Mouse (Mus musculus) midbrain, embryonic 14.5 days (tissue): ENCODE results near the gene Pde7b. TPM values are rescaled to one million over a fixed set of nuclear protein-coding genes. Genes with fewer than 3 reads are reported as not detected.

Experiments
- ATAC-seq: fragments of 200-750 bp; cut with Nextera tagmentation; 2 replicates; pipeline ENCODE4 v1.8.0; 2017; ENCODE audit warnings: moderate number of reproducible peaks, moderate library complexity; ENCODE audit not compliant: low FRiP score, low TSS enrichment
- DNase-seq: peaks from one replicate; pipeline ENCODE4 v3.0.0-alpha.2; 2015
- H3K27ac ChIP-seq: fragments of 300-500 bp; sonication (generic); replicated peaks from 2 replicates; pipeline ENCODE4 v1.5.1; 2014; ENCODE audit warnings: mild to moderate bottlenecking, low read depth, low read length, moderate library complexity
- H3K27me3 ChIP-seq: fragments of 300-500 bp; sonication (generic); 2 replicates; pipeline ENCODE4 v1.6.1; 2014; ENCODE audit warnings: low read length, control low read depth, mixed read lengths; ENCODE audit not compliant: control insufficient read depth, insufficient read depth
- H3K36me3 ChIP-seq: fragments of 300-500 bp; sonication (generic); 2 replicates; pipeline ENCODE4 v1.6.1; 2014; ENCODE audit warnings: low read length, control low read depth; ENCODE audit not compliant: control insufficient read depth, insufficient read depth
- H3K4me1 ChIP-seq: fragments of 300-500 bp; sonication (generic); 2 replicates; pipeline ENCODE4 v1.6.1; 2014; ENCODE audit warnings: mild to moderate bottlenecking, antibody characterized with exemption, low read length, control low read depth; ENCODE audit not compliant: control insufficient read depth, insufficient read depth
- H3K4me2 ChIP-seq: fragments of 300-500 bp; sonication (generic); 2 replicates; pipeline ENCODE4 v1.6.1; 2014; ENCODE audit warnings: mild to moderate bottlenecking, low read length, moderate library complexity
- H3K4me3 ChIP-seq: fragments of 300-500 bp; sonication (generic); replicated peaks from 2 replicates; pipeline ENCODE4 v1.5.1; 2014; ENCODE audit warnings: low read depth, low read length
- H3K9ac ChIP-seq: fragments of 300-500 bp; sonication (generic); replicated peaks from 2 replicates; pipeline ENCODE4 v1.6.1; 2014; ENCODE audit warnings: mild to moderate bottlenecking, low read length, moderate library complexity
- H3K9me3 ChIP-seq: fragments of 300-500 bp; sonication (generic); 2 replicates; pipeline ENCODE4 v1.6.1; 2016; ENCODE audit warnings: low read length, control low read depth, mixed read lengths; ENCODE audit not compliant: control insufficient read depth
- WGBS: fragments of 180-500 bp; shearing (Covaris S2); extraction: QIAGEN DNeasy Blood & Tissue Kit; methylation state at CpG from one replicate; pipeline ENCODE4 v1.1.7; 2014; 5-methylcytosine and 5-hydroxymethylcytosine counted together
- polyA plus RNA-seq: library from polyadenylated mRNA; unstranded; fragments of >200 nt; fragmentation: Nextera tagmentation; extraction: Ambion mirVana; gene quantifications from 2 replicates; pipeline ENCODE4 v1.2.1, GENCODE M21; 2014

Pde7b gene
- polyA plus RNA-seq, 1 experiment from 2014 or later = 2.0 TPM

- 46% methylated on average over 8 of the region's 8 CpGs for WGBS
- Histone ChIP-seq H3K4me2 (peak overlapping the region; percentile 56), H3K4me3 (peak overlapping the region; percentile 35; the same call in 1 of the 2 replicates), H3K9me3 (no peaks in the 10 kb centered on the region), H3K36me3 (no peaks in the 10 kb centered on the region), H3K9ac (no peak overlapping the region), H3K27ac (no peak overlapping the region), H3K27me3 (no peaks in the 10 kb centered on the region), H3K4me1 (peaks cover 14% of the 10 kb centered on the region; the same call in 1 of the 2 replicates)
- DNase-seq = no peak
- no peak for ATAC-seq
Measured at GRCm38 (mm10) chr10:20725384-20725983, 606 bp upstream of the Pde7b start.

GRCm38 (mm10) chr10:20724451-20724850 is 427 bp downstream of the Pde7b start:
- WGBS = 23% methylated on average over 10 of the region's 10 CpGs
- peak overlapping the region; percentile 17; the same call in 1 of the 2 replicates for H3K9ac ChIP-seq
- DNase-seq = peak; percentile 43
- no peaks in the 10 kb centered on the region for H3K27me3 ChIP-seq
- no peaks in the 10 kb centered on the region for H3K9me3 ChIP-seq
- 0 out of 2 replicates have a peak overlapping the region, but pooled peaks have one; percentile 39 for H3K27ac ChIP-seq
- no peaks in the 10 kb centered on the region for H3K36me3 ChIP-seq
- H3K4me2 ChIP-seq = peak overlapping the region; percentile 56
- peaks cover 14% of the 10 kb centered on the region; the same call in 1 of the 2 replicates for H3K4me1 ChIP-seq
- peak overlapping the region; percentile 35 for H3K4me3 ChIP-seq
- no peak for ATAC-seq

GRCm38 (mm10) chr10:20723962-20724361 is 916 bp downstream of the Pde7b start:
- Histone ChIP-seq H3K4me3 (peak overlapping the region; percentile 35), H3K9me3 (no peaks in the 10 kb centered on the region), H3K4me1 (peaks cover 14% of the 10 kb centered on the region; the same call in 1 of the 2 replicates), H3K27me3 (no peaks in the 10 kb centered on the region), H3K9ac (0 out of 2 replicates have a peak overlapping the region, but pooled peaks have one; percentile 17), H3K27ac (no peak overlapping the region), H3K4me2 (peak overlapping the region; percentile 56), H3K36me3 (no peaks in the 10 kb centered on the region)
- WGBS = 10% methylated on average over 3 of the region's 3 CpGs
- DNase-seq = peak; percentile 19
- ATAC-seq = no peak

- Histone ChIP-seq H3K4me1 (peaks cover 14% of the 10 kb centered on the region; the same call in 1 of the 2 replicates), H3K27ac (peak overlapping the region; percentile 55), H3K27me3 (no peaks in the 10 kb centered on the region), H3K9me3 (no peaks in the 10 kb centered on the region), H3K4me2 (peak overlapping the region; percentile 56), H3K9ac (0 out of 2 replicates have a peak overlapping the region, but pooled peaks have one; percentile 7), H3K4me3 (0 out of 2 replicates have a peak overlapping the region, but pooled peaks have one; percentile 16), H3K36me3 (no peaks in the 10 kb centered on the region)
- no peak for ATAC-seq
- 30% methylated on average over 3 of the region's 3 CpGs for WGBS
- DNase-seq = peak; percentile 55
Measured at GRCm38 (mm10) chr10:20723521-20723915, 1.4 kb downstream of the Pde7b start.

- peak; percentile 58 for DNase-seq
- Histone ChIP-seq H3K4me2 (peak overlapping the region; percentile 56), H3K9ac (0 out of 2 replicates have a peak overlapping the region, but pooled peaks have one; percentile 7), H3K4me1 (peaks cover 14% of the 10 kb centered on the region; the same call in 1 of the 2 replicates), H3K9me3 (no peaks in the 10 kb centered on the region), H3K36me3 (no peaks in the 10 kb centered on the region), H3K27ac (peak overlapping the region; percentile 55), H3K4me3 (0 out of 2 replicates have a peak overlapping the region, but pooled peaks have one; percentile 16), H3K27me3 (no peaks in the 10 kb centered on the region)
- WGBS = 30% methylated on average over 9 of the region's 9 CpGs
- ATAC-seq = peak; percentile 7; the same call in 1 of the 2 replicates
Measured at GRCm38 (mm10) chr10:20722651-20723520, 2.0 kb downstream of the Pde7b start.

GRCm38 (mm10) chr10:20719201-20719600 is 5.7 kb downstream of the Pde7b start:
- H3K9me3 ChIP-seq = no peaks in the 10 kb centered on the region
- no peaks in the 10 kb centered on the region for H3K36me3 ChIP-seq
- no peak overlapping the region for H3K9ac ChIP-seq
- no peak overlapping the region for H3K4me3 ChIP-seq
- no peaks in the 10 kb centered on the region for H3K27me3 ChIP-seq
- DNase-seq (no peak), ATAC-seq (no peak)
- peaks cover 12% of the 10 kb centered on the region; the same call in 1 of the 2 replicates for H3K4me1 ChIP-seq
- no peak overlapping the region for H3K27ac ChIP-seq
- H3K4me2 ChIP-seq = no peak overlapping the region
- 30% methylated on average over 2 of the region's 2 CpGs for whole genome bisulfite sequencing

DNA sequence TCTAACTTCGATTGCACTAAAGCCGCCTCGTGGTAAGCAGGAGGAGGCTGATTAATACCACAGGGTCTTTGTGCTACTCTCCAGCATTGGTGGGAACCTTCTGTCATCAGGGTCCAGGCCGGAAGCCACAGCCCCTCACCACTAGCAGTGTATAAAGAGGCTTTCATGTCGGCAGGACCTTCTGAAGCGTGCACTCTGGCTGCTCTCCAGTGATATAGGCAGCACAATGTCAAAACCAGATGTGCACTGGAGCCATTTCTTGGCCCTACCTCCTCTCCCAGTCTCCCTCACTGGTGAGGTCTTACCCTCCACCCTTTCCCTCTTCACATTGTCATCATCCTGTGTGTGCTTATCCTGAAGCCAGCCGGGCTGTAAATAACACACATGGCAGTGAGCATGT is 24.2 kb downstream of the Pde7b start:
- no peak for ATAC-seq
- no peaks in the 10 kb centered on the region for H3K27me3 ChIP-seq
- H3K4me1 ChIP-seq = no peaks in the 10 kb centered on the region
- no peaks in the 10 kb centered on the region for H3K9me3 ChIP-seq
- no peak overlapping the region for H3K4me2 ChIP-seq
- no peak overlapping the region for H3K27ac ChIP-seq
- no peak for DNase-seq
- H3K9ac ChIP-seq = no peak overlapping the region
- no peak overlapping the region for H3K4me3 ChIP-seq
- 64% methylated on average over 7 of the region's 7 CpGs for WGBS
- H3K36me3 ChIP-seq = no peaks in the 10 kb centered on the region

GRCm38 (mm10) chr10:20699874-20700273 is 25.0 kb downstream of the Pde7b start:
- no peak for DNase-seq
- WGBS = 92% methylated on average over 9 of the region's 9 CpGs
- H3K4me1 ChIP-seq = no peaks in the 10 kb centered on the region
- H3K9me3 ChIP-seq = no peaks in the 10 kb centered on the region
- no peak overlapping the region for H3K4me3 ChIP-seq
- H3K9ac ChIP-seq = no peak overlapping the region
- no peak overlapping the region for H3K27ac ChIP-seq
- H3K36me3 ChIP-seq = no peaks in the 10 kb centered on the region
- H3K27me3 ChIP-seq = no peaks in the 10 kb centered on the region
- no peak for ATAC-seq
- H3K4me2 ChIP-seq = no peak overlapping the region
